Mouse (Mus musculus) myocyte (in vitro differentiated cells): Measurements from ENCODE around the gene Zfp804b.

Source experiments
- CEBPB ChIP-seq: IDR thresholded peaks from 2 replicates; pipeline ENCODE4 v1.6.1; 2011; ENCODE audit warnings: mild to moderate bottlenecking, moderate library complexity; ENCODE audit not compliant: poor library complexity, insufficient read depth, severe bottlenecking
- MAX ChIP-seq: IDR thresholded peaks from one replicate; pipeline ENCODE4 v1.6.1; 2011; ENCODE audit warnings: low read depth, mild to moderate bottlenecking, control low read depth
- MYOD1 ChIP-seq, 3 experiments: IDR thresholded peaks; one replicate each; pipeline ENCODE4 v1.6.1; 2011; ENCODE audit warnings: control low read depth in 2 of 3, low read depth in 2 of 3, mild to moderate bottlenecking in 2 of 3, moderate library complexity in 1 of 3; ENCODE audit not compliant: insufficient read length in 2 of 3, control insufficient read depth in 1 of 3
- MYOG ChIP-seq, 3 experiments: IDR thresholded peaks; one replicate each; pipeline ENCODE4 v1.6.1; 2011; ENCODE audit warnings: control low read depth in 2 of 3, low read depth in 2 of 3, mild to moderate bottlenecking in 2 of 3; ENCODE audit not compliant: insufficient read length in 2 of 3, control insufficient read depth in 1 of 3, insufficient read depth in 1 of 3
- POLR2A ChIP-seq: IDR thresholded peaks from one replicate; pipeline ENCODE4 v1.6.1; 2011; ENCODE audit warnings: low read depth, mild to moderate bottlenecking, control low read depth, moderate library complexity; ENCODE audit not compliant: insufficient read length
- SRF ChIP-seq: IDR thresholded peaks from one replicate; pipeline ENCODE4 v1.6.1; 2011; ENCODE audit warnings: low read depth; ENCODE audit not compliant: control insufficient read depth, insufficient read length
- TCF12 ChIP-seq: IDR thresholded peaks from one replicate; pipeline ENCODE4 v1.6.1; 2011; ENCODE audit warnings: mild to moderate bottlenecking, control low read depth; ENCODE audit not compliant: poor library complexity, insufficient read depth, severe bottlenecking
- TCF3 ChIP-seq: IDR thresholded peaks from one replicate; pipeline ENCODE4 v1.6.1; 2011; ENCODE audit warnings: low read depth, control low read depth; ENCODE audit not compliant: insufficient read length
- USF1 ChIP-seq: IDR thresholded peaks from one replicate; pipeline ENCODE4 v1.6.1; 2011; ENCODE audit warnings: low read depth, mild to moderate bottlenecking, control low read depth, moderate library complexity

DNA sequence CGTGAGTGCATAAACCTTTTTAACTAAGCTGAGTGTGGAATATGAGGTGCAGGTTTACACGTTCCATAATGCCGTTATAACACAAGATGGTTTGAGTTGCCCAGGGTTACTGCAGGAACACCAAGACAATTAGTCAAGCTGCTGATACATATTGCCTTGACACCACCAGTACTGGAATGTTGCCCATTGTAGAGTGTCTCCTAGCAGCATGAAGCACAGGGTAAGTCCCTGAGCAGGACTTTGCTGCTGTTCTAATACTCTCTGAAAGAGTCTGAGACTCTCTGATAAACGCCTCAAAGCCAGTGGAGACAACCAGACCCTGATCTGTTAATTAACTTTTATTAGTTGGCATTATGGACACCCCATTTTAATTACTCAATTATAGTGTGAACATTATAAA lies 19.0 kb downstream of the Zfp804b start:
- no peak for TF ChIP-seq POLR2A
- TF ChIP-seq USF1, result no peak
- TF ChIP-seq CEBPB, result no peak
- TF ChIP-seq MYOD1 (IDR thresholded peaks at IDR 0.05; ENCODE audit: control insufficient read depth in 1 of 3, insufficient read length in 2 of 3, low read depth in 2 of 3), result no peak
- no peak for TF ChIP-seq SRF
- no peak for TF ChIP-seq MYOG (IDR thresholded peaks at IDR 0.05; ENCODE audit: control insufficient read depth in 1 of 3, insufficient read depth in 1 of 3, insufficient read length in 2 of 3, low read depth in 2 of 3)
- no peak for TF ChIP-seq TCF12
- no peak for TF ChIP-seq MAX
- TF ChIP-seq TCF3, result no peak
